Mouse (Mus musculus) cerebellum, adult 11 months (tissue): Measurements from ENCODE around the gene Bach2.

Experiments
- DNase-seq: peaks from one replicate; pipeline ENCODE4 v3.0.0; 2022

Gene Bach2

GRCm38 (mm10) chr4:32439974-32440739 lies 201.6 kb downstream of the Bach2 start:
- no peak for DNase-seq

- DNase-seq, result no peak
Measured at GRCm38 (mm10) chr4:32440740-32441072, 202.1 kb downstream of the Bach2 start.

- no peak for DNase-seq
Measured at GRCm38 (mm10) chr4:32444671-32445196, 206.1 kb downstream of the Bach2 start.

GRCm38 (mm10) chr4:32447850-32448249 lies 209.2 kb downstream of the Bach2 start:
- no peak for DNase-seq

- DNase-seq, result no peak
Measured at GRCm38 (mm10) chr4:32461986-32462385, 223.4 kb downstream of the Bach2 start.

- no peak for DNase-seq
Measured at GRCm38 (mm10) chr4:32463065-32463464, 224.5 kb downstream of the Bach2 start.

GRCm38 (mm10) chr4:32464540-32464939 lies 225.9 kb downstream of the Bach2 start:
- DNase-seq, result no peak

- DNase-seq, result no peak
Measured at GRCm38 (mm10) chr4:32466031-32466430, 227.4 kb downstream of the Bach2 start.

GRCm38 (mm10) chr4:32477977-32478660 lies 239.5 kb downstream of the Bach2 start:
- no peak for DNase-seq

- no peak for DNase-seq
Measured at GRCm38 (mm10) chr4:32479231-32479630, 240.6 kb downstream of the Bach2 start.

GRCm38 (mm10) chr4:32479801-32480700 lies 241.4 kb downstream of the Bach2 start:
- no peak for DNase-seq

- peak; percentile 28 for DNase-seq
Measured at GRCm38 (mm10) chr4:32481366-32482055, 242.9 kb downstream of the Bach2 start.

GRCm38 (mm10) chr4:32482138-32482537 lies 243.5 kb downstream of the Bach2 start:
- DNase-seq, result no peak

- no peak for DNase-seq
Measured at GRCm38 (mm10) chr4:32482936-32483335, 244.3 kb downstream of the Bach2 start.

GRCm38 (mm10) chr4:32485848-32486247 lies 247.2 kb downstream of the Bach2 start:
- no peak for DNase-seq

- DNase-seq, result no peak
Measured at GRCm38 (mm10) chr4:32486654-32487398, 248.2 kb downstream of the Bach2 start.

- no peak for DNase-seq
Measured at GRCm38 (mm10) chr4:32489186-32489585, 250.6 kb downstream of the Bach2 start.

- DNase-seq, result no peak
Measured at GRCm38 (mm10) chr4:32491176-32491575, 252.6 kb downstream of the Bach2 start.

GRCm38 (mm10) chr4:32492834-32493233 lies 254.2 kb downstream of the Bach2 start:
- DNase-seq, result no peak

GRCm38 (mm10) chr4:32501780-32502179 lies 263.2 kb downstream of the Bach2 start:
- no peak for DNase-seq

GRCm38 (mm10) chr4:32502181-32502580 lies 263.6 kb downstream of the Bach2 start:
- no peak for DNase-seq

- no peak for DNase-seq
Measured at GRCm38 (mm10) chr4:32504236-32504635, 265.6 kb downstream of the Bach2 start.
